Mouse (Mus musculus) heart, postnatal 0 days (tissue): ENCODE measurements around the gene Sycn.
"Not testable (repeated sequence)": the region's sequence is repeated elsewhere in the genome, so short reads cannot be mapped to it uniquely, and the experiment has no call there.

ENCODE experiments used
- CTCF ChIP-seq: IDR thresholded peaks from 2 replicates; pipeline ENCODE4 v1.5.1; 2016; ENCODE audit warnings: antibody characterized with exemption, control low read depth, low read depth
- EP300 ChIP-seq: IDR thresholded peaks from 2 replicates; pipeline ENCODE4 v1.6.1; 2016; ENCODE audit warnings: antibody characterized with exemption, low read depth

- not testable (repeated sequence) for TF ChIP-seq CTCF, EP300
Observed at GRCm38 (mm10) chr7:28510405-28510974, 30.2 kb upstream of the Sycn start, which contains the start of gene Ifnl2.
